In the genomic region with DNA sequence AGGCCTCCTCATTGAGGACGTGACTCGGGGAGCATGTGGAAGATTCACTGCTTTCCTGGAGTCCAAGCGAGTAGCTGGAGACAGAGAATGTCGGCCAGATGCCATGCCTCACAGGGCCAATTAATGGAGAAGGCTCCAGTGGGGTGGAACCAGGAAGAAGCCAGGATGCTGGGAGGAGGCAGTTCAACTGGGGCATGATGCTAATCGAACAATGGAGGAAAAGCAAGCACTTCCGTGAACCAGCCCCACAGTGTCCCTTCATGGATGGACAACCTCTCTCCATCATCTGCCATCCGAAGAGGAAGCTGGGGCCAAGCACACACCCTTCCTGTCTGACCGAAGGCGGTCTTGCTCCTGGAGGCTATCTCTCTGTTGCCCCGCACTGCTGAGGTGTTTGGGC, we compare ENCODE assay signal across 18 mouse cellular contexts. TPM values are rescaled to one million over a fixed set of nuclear protein-coding genes. Genes with fewer than 3 reads are reported as not detected.
DNase-seq lines count a peak whose midpoint lies in the region.
"Had no signal": no experiment of that assay in that cellular context is flagged by ENCODE, and none has a peak within 500 bp of the region (broad histone marks: within the 10 kb centered on the region; RNA-seq: fewer than 3 reads in every experiment).

No protein-coding gene starts in this region.

- peak; percentile 29 for DNase-seq in cerebellum, adult 9-10 months
- DNase-seq in cerebellum, adult 11 months = no peak
- peak; percentile 43 for DNase-seq in kidney, adult 9 months
- DNase-seq in kidney, postnatal 4 days = peak; percentile 29 to 45
- peak; percentile 89 for DNase-seq in lung, postnatal 36 days
- DNase-seq in layer of hippocampus, adult 9-10 months (ENCODE audit: low spot score) = no peak
- DNase-seq in gastrocnemius, postnatal 10 days = no peak
- DNase-seq: adrenal gland, postnatal 10 days; gastrocnemius, postnatal 36 days; heart, postnatal 36 days; thymus, adult 18-20 months; thymus, postnatal 36 days had no signal

RNA-seq across cellular contexts. Expression of gene Gm10309, which starts 44.1 kb away (rescaled TPM):
- total RNA-seq in gastrocnemius, postnatal 10 days (2021) = under 1 TPM in 1 of 2 experiments, not detected in 1; 0.14 TPM
- total RNA-seq: gastrocnemius, postnatal 36 days; heart, adult 8-10 months; layer of hippocampus, postnatal 14 days; left cerebral cortex, adult 8-10 months; liver, adult 2 months; megakaryocyte progenitor cell, adult 5-6 weeks; midbrain, postnatal 0 days had no signal

Comparison
In these comparisons a context has a peak if more than half of its experiments do, and no peak if none do; other contexts are left out.
1. DNase-seq: peak in cerebellum, adult 9-10 months (single experiment), kidney, adult 9 months (single experiment), kidney, postnatal 4 days (2 of 2) and lung, postnatal 36 days (single experiment); none in cerebellum, adult 11 months (single experiment), layer of hippocampus, adult 9-10 months (single experiment) and gastrocnemius, postnatal 10 days (single experiment).